36 mouse cellular contexts compared by ENCODE assay signal in the genomic region with DNA sequence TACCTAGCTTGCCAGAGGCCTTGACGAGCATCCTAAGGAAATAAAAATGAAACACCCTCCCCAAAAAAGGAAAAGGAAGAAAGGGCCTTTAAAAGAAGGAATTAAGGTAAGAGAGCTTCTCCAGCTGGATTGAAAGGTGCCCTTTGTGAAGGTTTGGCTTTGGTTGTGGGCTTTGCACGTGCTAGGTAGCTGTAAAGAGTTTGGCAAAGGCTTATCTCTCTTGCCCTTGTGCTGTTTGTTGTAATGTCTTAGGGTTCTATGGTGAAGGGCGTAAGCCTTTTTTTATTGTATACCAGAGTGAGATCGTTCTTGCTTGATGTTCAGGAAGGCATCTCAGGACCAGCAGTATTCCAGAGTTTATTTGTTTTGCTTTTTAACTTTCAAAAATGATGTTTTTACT. TPM values are rescaled to one million over a fixed set of nuclear protein-coding genes. Genes with fewer than 3 reads are reported as not detected.
"Had no signal": no experiment of that assay in that cellular context is flagged by ENCODE, and none has a peak within 500 bp of the region (broad histone marks: within the 10 kb centered on the region; RNA-seq: fewer than 3 reads in every experiment).

No protein-coding gene starts in this region.

- H3K9me3 ChIP-seq: heart, embryonic 10.5 days; heart, embryonic 12.5 days; hindbrain, embryonic 10.5 days; hindbrain, embryonic 12.5 days; hindbrain, embryonic 15.5 days; kidney, embryonic 15.5 days; limb, embryonic 13.5 days; limb, embryonic 15.5 days; liver, embryonic 12.5 days had no signal

- H3K4me3 ChIP-seq: gastrocnemius, adult 2 months; heart, adult 2 months; heart, embryonic 10.5 days; heart, embryonic 12.5 days; hindbrain, embryonic 10.5 days; hindbrain, embryonic 12.5 days; hindbrain, embryonic 15.5 days; kidney, embryonic 15.5 days; limb, embryonic 13.5 days; limb, embryonic 15.5 days; liver, embryonic 12.5 days had no signal

- H3K4me1 ChIP-seq: heart, embryonic 10.5 days; heart, embryonic 12.5 days; hindbrain, embryonic 10.5 days; hindbrain, embryonic 12.5 days; hindbrain, embryonic 15.5 days; kidney, embryonic 15.5 days; limb, embryonic 13.5 days; limb, embryonic 15.5 days; liver, embryonic 12.5 days had no signal

- H3K4me2 ChIP-seq: heart, embryonic 12.5 days; hindbrain, embryonic 12.5 days; hindbrain, embryonic 15.5 days; kidney, embryonic 15.5 days; limb, embryonic 13.5 days; limb, embryonic 15.5 days; liver, embryonic 12.5 days had no signal

- H3K36me3 ChIP-seq: heart, embryonic 10.5 days; heart, embryonic 12.5 days; hindbrain, embryonic 10.5 days; hindbrain, embryonic 12.5 days; hindbrain, embryonic 15.5 days; kidney, embryonic 15.5 days; limb, embryonic 13.5 days; limb, embryonic 15.5 days; liver, embryonic 12.5 days had no signal

- H3K27ac ChIP-seq: gastrocnemius, adult 2 months; heart, adult 2 months; heart, embryonic 10.5 days; hindbrain, embryonic 10.5 days; hindbrain, embryonic 12.5 days; hindbrain, embryonic 15.5 days; hindbrain, postnatal 0 days; kidney, embryonic 15.5 days; kidney, postnatal 0 days; limb, embryonic 13.5 days; limb, embryonic 15.5 days; liver, embryonic 12.5 days; liver, embryonic 14.5 days had no signal

- H3K27me3 ChIP-seq: heart, embryonic 12.5 days; hindbrain, embryonic 12.5 days; hindbrain, embryonic 15.5 days; kidney, embryonic 15.5 days; limb, embryonic 13.5 days; limb, embryonic 15.5 days had no signal

- H3K9ac ChIP-seq: heart, embryonic 12.5 days; hindbrain, embryonic 12.5 days; hindbrain, embryonic 15.5 days; kidney, embryonic 15.5 days; limb, embryonic 13.5 days; limb, embryonic 15.5 days; liver, embryonic 12.5 days; liver, embryonic 14.5 days had no signal

- DNase-seq: gastrocnemius, adult 2 months; gastrocnemius, postnatal 10 days; gastrocnemius, postnatal 25 days; heart, adult 2 months; heart, postnatal 10 days; heart, postnatal 4 days; kidney, adult 11 months; kidney, adult 2 months; kidney, adult 9 months; kidney, postnatal 14 days; kidney, postnatal 36 days; layer of hippocampus, adult 9-11 months; layer of hippocampus, postnatal 36 days; left cerebral cortex, postnatal 4 days had no signal

- ATAC-seq: hindbrain, postnatal 0 days; intestine, embryonic 16.5 days; liver, embryonic 12.5 days had no signal

RNA-seq across cellular contexts. Expression of gene Cxcl10, which starts 8.1 kb away (rescaled TPM):
- total RNA-seq: gastrocnemius, adult 2 months; gastrocnemius, postnatal 25 days; heart, postnatal 25 days; hindbrain, postnatal 0 days; layer of hippocampus, adult 18-20 months; layer of hippocampus, postnatal 14 days; layer of hippocampus, postnatal 36 days; left cerebral cortex, postnatal 10 days; left cerebral cortex, postnatal 25 days; left cerebral cortex, postnatal 4 days had no signal

RNA-seq across cellular contexts. Expression of gene Cxcl9, which starts 12.7 kb away (rescaled TPM):
- total RNA-seq: hindbrain, postnatal 0 days; layer of hippocampus, adult 18-20 months; layer of hippocampus, postnatal 14 days; layer of hippocampus, postnatal 36 days; left cerebral cortex, adult 18-20 months; left cerebral cortex, postnatal 10 days; left cerebral cortex, postnatal 25 days; left cerebral cortex, postnatal 4 days had no signal
- polyA plus RNA-seq: heart, embryonic 10.5 days; heart, embryonic 12.5 days; heart, embryonic 14.5 days; hindbrain, embryonic 10.5 days; hindbrain, embryonic 12.5 days; hindbrain, embryonic 15.5 days; hindbrain, postnatal 0 days; intestine, embryonic 14.5 days; intestine, embryonic 16.5 days; kidney, embryonic 15.5 days; limb, embryonic 11.5 days; liver, embryonic 12.5 days had no signal
